Mouse (Mus musculus): ENCODE results near the gene Slc25a53.

The Slc25a53 gene
- long read RNA-seq, experiment 1, partial matches to known transcripts: 0 of 3 reads
- long read RNA-seq, experiment 1, other reads (novel, unspliced or antisense): 2 of 3 reads
- long read RNA-seq, experiment 2: 0 reads

DNA sequence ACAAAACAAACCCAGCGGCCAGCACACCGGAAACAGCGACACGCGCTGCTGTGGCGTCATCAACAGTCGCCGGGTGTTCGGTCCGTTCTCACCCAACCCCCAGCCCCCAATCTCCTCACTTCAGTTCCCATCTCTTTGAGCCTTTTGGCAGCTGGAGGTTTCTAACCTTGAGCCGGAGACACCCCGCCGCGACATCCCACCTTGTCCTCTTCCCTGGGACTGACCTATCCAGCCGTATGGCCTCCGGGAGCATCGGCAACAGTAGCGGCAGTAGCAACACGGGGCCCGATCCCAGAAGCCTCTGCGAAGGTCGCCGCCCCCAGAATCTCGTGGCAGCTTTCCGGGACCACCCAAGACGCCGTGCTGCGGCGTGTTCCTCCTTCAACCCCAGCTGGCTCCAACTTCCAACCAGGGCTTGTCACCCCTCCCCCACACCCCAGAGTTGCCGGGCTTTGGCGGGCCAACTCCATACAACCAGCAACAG lies at the start of gene Slc25a53:
TSS of gene Slc25a53 (minus strand) at position 303 of the 484 bp plus-strand sequence.
- intact Hi-C loops (cut with DNase I): no loop called here

DNA sequence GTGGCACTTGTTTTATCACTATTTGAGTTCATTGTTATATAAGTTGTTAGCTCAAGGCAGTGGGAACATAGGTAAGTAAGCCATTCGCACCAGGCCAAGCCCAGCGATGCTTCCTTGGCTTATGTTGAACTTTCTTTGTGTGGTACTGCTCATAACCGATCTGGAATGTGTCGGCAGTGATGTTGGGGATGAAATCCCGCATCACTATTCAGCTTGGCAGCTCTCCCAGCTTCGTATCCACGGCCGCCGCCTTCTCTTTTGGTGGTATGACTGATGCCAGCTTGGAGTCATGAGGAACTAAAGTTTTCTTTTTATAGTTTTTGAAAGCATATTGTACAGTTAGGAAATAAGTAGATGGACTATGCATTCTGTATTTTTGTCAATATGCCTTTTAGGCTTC lies 25.1 kb upstream of the Slc25a53 start:
- intact Hi-C loops (cut with DNase I): no loop called here

DNA sequence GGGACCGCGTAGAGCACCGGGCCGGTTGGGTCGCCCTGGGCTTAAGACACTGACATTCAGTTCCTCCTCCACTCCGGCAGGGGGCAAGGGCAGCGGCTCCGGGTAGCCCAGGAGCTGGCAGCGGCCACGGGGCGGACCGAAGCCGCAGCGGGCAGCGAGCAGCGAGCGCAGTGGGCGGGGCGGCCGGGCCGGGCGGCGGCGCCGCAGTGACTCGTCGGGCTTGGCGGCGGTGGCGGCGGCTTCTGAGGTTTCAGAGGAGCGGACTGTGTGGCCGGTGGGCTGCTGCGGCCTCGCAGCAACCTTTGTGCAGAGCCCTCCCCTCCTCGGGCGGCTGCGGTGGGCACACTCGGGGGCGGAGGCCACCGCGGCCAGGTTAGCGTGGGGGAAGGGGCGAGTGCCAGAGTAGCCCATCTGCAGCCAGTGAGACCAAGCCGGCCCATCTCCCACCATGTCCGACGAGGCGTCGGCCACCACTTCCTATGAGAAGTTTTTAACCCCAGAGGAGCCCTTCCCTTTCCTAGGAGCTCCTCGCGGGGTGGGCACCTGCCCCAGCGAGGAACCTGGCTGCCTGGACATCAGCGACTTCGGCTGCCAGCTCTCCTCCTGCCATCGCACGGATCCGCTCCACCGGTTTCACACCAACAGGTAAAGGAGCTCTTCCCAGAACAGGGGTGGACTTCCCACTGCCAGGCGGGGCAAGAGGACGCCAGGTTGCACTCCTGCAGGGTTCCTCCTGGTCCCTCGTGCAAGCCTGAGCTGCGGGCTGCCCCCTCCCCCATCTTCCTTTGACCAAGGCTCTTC lies 11.5 kb upstream of the Slc25a53 start, which contains the start of gene Fam199x:
TSS of gene Fam199x (plus strand) at position 170 of the 801 bp plus-strand sequence.
- intact Hi-C loops (cut with DNase I): no loop called here

DNA sequence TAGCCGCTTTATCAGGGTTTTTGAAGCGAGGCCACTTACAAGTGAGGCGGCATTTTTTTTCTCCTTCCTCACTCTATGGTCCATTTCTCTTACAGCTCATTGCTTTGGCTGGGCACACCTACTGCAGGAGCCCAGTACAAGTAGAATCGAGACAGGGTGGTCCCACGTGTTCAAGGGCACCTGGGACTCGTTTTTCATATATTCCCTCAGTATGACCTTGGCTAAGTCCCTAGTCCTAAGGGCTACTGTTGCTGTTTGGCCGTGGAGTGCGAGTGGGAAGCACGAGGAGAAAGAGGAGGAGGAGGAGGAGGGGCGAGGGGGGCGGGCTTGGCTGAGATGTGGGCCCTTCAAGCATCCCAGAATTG lies 10.9 kb upstream of the Slc25a53 start:
- intact Hi-C loops (cut with DNase I): no loop called here

DNA sequence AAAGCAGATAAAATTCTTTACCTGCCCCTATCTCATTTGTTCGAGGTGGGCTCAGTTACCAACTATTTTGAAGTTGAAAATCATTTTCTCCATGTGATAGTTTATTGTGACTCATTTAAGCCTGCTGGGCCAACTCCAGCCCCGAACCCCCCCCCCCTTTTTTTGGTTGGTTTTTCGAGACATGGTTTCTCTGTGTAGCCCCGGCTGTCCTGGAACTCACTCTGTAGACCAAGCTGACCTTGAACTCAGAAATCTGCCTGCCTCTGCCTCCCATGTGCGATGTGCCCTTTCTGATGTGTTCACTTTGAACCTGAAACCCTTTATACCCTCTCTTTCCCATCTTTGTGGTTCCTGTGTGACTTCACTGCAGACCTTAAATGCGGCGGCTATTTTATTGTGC lies 400 bp upstream of the Slc25a53 start:
- intact Hi-C loops (cut with DNase I): no loop called here

DNA sequence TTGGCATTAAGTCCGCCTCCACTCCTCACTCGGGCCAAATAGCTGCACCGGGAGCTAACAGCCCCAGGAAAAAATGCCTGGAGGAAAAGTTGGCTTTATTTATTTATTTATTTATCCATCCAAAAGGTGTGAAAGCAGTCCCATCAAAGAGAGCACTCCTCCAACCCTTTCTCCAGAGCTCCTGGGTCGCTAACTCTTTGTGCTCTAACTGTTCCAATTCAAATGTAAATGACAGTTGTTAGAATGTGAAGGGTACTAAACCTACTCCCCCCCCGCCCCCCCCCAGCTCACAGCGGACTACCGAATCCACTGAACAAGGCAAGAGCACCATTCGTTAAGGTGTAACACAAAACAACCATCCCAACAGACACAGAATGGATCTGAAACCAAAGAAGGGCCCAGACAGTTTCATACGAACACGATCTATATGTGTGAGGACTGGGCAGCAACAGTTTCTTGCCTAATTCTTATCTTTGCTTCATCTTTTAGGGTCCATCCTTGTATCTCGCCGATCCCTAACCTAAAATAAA lies 567 bp downstream of the Slc25a53 start:
- intact Hi-C loops (cut with DNase I): no loop called here

DNA sequence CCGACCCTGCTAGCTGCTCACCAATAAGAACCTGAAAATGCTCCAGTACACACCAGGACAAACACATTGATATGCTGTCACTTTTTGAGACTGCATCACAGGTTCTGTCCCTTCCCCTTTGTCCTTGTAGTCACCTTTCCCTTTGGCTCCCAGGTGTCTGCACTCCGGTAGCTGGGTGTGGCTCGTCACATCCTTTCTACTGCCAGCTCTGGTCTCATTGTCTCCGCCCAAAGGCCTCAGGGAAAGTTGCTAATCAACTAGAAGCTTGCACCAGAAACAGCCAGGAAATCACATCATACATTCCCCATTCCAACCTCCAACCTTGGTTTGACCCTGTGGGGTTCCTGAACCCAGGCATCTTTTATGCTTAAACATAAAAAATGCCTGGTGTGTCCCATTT lies 3.8 kb downstream of the Slc25a53 start:
- intact Hi-C loops (cut with DNase I): no loop called here

DNA sequence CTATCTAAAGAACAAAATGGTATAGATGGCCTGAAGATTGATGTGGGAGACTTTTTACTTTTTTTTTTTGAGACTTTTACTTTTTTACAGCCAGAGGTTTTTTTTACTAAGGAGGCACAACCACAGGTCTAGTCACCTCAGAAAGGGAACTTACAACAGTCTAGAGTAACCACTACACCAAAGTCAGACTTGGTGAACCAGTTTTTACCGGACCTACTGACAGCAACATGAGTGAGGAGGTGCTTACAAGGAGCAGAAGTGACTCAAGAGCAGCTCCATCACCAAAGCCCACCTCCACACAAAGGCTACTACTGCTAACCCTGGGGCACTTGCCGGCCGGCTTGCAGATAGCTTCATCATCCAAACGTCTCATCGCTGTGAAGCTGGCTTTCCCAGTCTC lies 6.4 kb downstream of the Slc25a53 start:
- intact Hi-C loops (cut with DNase I): no loop called here

DNA sequence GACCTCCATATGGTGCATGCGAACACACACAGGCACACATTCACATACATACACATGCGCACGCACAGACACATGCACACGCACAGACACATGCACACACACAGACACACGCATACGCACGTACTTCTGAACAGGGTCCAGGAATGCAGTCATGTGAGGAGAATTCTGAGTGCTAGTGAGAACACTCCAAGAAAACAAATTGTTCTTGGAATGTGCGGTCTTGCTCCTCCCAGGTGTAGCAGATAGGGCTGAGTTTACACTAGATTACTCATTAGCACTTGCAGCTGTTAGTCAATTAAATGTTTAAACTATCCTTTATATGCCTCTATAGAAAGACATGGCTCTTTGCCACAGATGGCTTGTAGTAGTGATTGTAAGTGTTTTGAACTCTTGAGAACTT lies 7.2 kb downstream of the Slc25a53 start:
- intact Hi-C loops (cut with DNase I): no loop called here

DNA sequence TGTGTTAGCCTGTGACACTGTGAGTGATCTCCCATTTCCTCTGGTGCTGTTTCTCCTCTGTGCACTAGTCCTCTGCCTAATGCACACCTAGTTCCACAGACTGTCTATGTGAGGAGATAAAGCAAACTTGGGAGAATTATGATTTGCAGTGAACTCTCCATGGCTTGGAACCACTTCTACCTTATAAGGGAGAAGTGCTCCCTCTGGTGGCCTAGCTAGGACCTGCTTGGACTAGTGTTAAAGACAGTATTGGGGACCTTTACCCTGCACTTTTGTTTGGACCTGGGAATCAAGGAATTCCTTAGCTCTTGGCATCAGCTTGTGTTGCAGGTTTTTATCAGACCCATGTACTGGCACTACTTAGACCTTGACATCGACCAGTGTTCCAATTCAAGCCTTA lies 18.8 kb downstream of the Slc25a53 start:
- intact Hi-C loops (cut with DNase I): loop anchor here (5.0 kb wide), 2 partner anchors 122 to 277 kb away; partner anchors contain the start of gene Morf4l2

DNA sequence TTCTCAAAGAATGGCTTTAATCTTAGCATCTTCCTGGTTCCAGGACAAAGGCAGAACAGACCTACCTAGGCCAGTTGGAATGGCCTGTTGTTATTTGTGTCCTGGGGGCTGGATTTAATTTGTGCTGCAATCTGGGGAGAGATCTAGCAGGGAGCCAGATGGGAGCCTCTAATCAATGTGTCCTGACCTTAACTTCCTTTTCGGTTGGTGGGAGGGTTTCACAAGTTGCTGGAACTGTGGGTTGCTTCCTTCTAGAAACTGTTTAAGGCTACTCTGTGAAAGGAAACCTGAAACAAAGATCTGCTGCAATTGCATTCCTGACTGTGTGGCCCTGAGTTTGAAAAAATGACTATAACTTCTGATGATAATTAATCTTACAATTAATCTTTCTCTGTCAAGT lies 20.4 kb downstream of the Slc25a53 start:
- intact Hi-C loops (cut with DNase I): loop anchor here (5.0 kb wide), 2 partner anchors 120 to 275 kb away; partner anchors contain the start of gene Morf4l2

DNA sequence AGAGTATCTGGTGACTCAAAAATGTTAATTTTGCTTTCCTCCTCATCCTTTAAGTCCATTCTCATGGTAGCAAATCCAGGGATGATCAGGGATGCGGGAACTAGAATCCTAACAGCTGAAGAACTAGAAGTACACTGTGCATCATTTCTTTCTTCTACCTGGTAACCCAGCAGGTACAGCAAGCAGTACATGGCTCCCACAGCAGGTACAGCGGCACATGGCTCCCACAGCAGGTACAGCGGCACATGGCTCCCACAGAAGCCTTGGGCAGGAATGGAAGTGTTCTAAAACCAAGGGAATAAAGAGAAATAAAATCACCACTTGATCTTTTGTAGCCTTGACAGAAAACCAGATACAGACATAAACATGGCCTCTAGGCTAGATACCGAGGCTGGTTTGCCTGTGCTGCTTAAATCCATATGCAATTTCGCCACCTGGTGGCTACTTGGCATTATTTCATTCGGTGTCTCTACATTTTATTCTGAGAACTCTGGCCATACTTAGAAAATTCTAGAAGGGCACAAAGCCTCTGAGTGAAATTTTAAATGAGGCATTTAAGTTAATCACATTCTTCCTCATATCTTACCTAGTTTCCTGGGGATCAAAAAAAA lies 22.9 kb downstream of the Slc25a53 start:
- intact Hi-C loops (cut with DNase I): loop anchor here (5.0 kb wide), 2 partner anchors 118 to 273 kb away; partner anchors contain the start of gene Morf4l2

DNA sequence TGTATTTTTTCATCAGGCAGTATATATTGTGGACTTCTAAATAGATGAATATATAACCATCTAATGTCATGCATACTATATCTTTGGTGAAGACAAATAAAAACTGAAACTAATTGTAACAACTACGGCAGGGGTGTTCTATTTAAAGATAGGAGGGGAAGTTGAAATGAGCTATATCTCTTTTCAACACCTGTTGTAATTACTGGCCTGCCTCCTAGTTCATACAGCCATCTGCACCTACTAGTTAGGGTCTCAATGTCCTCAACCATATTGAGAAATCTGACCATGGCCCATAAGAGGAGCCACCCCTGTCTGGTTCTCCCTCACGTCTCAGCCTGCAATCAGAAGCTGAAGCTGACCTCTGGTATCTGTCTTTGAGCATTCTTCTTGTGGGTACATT lies 41.8 kb downstream of the Slc25a53 start:
- intact Hi-C loops (cut with DNase I): no loop called here

DNA sequence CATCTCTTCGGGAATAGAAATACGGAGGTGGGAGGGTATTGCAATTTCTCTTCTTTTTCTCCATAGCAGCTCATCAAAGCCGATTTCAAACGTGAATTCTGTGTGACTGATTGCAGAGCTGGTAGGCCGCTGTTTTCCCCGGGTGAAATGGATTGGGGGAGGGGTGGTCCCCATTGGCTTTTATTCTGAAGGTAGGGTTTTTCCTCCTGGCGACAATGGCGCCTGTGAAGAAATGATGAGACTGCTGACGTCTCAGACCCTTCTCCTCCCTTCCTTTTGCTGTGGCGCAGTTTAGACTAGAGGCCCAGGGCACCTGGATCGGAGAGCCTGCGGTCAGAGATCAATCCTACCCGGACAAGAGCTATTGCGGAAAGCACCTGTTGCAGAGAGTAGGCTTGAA lies 44.5 kb downstream of the Slc25a53 start:
- intact Hi-C loops (cut with DNase I): no loop called here

DNA sequence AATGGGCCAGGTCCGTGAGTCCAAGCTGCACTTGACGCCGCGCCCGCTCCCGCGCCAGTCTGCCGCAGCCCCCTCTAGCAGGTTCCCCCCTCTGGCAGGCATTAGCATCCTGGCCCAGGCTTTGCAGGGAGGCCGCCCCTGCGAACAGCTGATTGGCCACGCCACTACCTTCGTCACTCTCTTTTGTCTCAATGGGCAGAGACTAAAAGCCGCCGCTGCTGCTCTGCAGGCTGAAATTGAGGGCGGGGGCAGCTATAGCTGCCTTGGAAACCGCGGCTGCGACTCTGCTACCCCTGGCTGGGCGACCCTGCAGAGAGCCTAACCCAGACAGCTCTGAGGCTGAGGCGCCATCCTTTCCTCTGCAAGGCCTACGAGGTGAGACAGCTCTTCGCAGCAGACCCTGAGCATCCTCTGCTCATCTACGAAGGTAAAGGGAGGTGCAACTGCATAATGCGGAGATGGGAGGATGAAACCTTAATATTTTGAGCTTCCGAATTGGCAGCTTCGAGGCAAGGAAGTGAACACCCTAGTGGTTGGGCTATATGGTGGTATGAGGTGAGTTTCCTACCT lies 45.0 kb downstream of the Slc25a53 start, which contains the start of gene Zcchc18:
TSS of gene Zcchc18 (plus strand) at position 178 of the 570 bp plus-strand sequence.
- intact Hi-C loops (cut with DNase I): no loop called here

DNA sequence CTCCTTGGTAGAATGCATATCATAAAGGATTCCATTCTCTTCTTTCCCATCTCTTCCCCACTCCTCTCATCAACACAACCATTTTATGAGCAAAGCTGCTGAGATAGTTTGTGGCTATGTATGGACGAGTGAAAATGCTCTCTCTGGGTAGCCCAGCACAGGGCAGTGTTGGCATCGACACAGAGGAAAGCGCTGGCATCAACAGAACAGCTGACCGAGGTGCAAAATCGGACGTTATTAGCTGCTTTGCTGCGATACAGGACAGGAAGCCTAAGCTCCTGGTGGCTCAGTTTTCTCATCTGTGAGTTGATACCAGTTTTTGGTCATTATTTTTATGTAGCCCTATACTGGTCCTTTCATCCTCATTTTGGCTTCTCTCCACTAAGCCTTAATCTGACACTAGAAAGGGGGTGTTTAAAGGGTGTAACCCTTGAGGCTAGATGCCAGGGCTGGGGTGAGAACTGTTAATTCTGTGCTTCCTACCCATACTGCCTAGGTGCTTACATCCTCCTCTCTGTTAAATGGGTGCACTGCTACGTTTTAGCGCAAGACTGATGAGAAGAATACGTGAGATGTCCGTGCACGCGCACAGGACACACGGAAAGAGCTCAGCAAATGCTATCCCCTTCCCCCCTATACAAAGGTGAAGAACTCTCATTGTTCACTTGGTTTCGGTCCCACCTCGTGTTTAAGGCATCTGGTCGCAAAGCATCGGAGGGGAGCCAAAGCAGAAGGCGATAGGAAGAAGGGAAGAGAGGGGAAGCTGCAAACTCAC lies 45.7 kb downstream of the Slc25a53 start:
- intact Hi-C loops (cut with DNase I): no loop called here

DNA sequence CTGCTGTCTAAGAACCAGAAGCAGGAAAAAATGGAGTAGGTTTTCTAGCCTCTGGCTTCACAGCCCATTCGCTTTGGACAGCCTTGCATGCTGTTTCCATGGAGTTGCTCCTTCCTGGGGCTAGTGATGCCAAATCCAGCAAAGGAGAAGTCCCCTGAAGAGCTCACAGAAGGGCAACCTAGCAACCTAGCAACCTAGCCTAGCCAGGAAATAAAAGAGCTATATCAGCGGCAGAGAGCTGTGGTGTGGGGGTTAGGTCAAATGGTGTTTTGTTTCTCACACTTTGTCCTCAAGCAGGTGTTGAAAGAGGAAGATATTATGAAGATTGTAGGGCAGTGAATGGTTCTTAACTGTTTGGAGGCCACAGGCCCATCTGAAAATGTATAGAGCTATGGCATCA lies 46.8 kb downstream of the Slc25a53 start:
- intact Hi-C loops (cut with DNase I): no loop called here

DNA sequence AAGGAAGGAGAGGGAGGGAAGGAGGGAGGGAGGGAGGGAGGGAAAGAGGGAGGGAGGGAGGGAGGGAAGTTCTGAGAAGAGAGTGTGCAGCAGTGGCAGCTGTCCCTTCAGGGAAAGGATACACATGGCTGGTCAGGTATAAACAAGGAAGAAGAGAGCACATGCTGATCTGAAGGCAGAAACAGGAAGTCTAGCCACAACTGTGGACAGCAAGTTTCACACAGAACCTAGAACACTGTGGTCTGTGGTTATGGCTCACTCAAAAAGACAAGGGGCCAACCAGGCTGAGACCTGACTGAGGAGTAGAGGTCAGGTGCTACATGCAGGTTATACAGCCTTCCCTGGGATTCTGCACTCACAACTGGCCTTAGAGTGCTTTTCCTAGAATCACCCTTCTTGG lies 52.1 kb downstream of the Slc25a53 start:
- intact Hi-C loops (cut with DNase I): no loop called here

DNA sequence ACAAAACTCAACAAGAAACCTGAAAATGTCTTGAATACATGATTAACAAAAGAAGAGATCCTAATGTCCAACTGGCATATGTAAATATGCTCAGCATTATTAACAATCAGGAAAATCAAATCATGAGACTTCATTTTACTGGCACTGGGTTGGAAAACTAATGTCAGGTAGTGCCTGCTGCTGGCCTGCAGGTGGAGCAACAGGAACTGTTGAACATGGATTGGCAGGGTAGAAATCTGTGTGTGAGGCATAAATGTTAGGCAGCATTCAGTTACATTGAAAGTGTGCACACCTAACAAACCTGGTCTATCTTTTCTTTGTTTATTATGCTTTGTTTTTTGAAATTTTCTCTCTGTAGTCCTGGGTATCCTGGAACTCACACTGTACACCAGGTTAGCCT lies 59.5 kb downstream of the Slc25a53 start:
- intact Hi-C loops (cut with DNase I): no loop called here

DNA sequence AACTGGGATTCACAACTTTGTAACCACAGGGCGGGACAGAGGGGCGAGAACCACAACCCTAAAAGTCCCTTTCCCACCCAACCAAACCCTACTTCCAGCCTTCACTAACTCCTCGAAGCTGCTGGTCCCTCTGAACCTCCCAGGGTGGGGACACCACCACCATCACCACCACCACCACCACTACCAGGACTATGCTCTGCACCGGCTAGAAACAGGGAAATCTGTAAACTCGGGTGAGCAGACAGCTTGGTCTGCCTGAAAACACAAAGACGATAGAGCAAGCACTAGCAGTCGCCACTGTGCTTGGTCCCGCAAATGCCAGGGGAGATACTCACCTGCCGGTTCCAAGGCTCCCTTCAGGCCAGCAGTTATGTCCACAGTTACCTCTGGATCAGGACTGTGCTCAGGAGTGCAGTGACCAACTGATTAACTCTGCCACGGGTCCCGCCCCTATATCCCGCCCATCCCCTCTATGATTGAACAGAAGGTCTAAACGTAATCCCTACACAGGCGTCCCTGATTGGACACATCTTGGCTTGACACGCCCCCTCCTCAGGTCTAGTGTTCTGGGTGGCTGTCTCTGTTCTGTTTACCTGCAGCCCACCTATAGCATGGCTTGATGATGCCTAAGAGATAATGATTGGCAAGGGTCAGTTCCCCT lies 61.5 kb downstream of the Slc25a53 start, which contains the start of the genes Tmsb15l and Tmsb15b1:
TSS of gene Tmsb15l (minus strand) at position 446 of the 661 bp plus-strand sequence.
TSS of gene Tmsb15b1 (minus strand) at position 451 of the 661 bp plus-strand sequence.
- intact Hi-C loops (cut with DNase I): no loop called here

Measured in adrenal gland (tissue).